Mouse (Mus musculus) heart, adult 8-10 months (tissue): ENCODE results near the gene Prdm10. TPM values are rescaled to one million over a fixed set of nuclear protein-coding genes. Genes with fewer than 3 reads are reported as not detected.

ENCODE experiments used
- DNase-seq: peaks from one replicate; pipeline ENCODE4 v3.0.0; 2022; ENCODE audit warnings: low spot score
- total RNA-seq, 4 experiments: library from RNA; stranded (reverse); gene quantifications; 2 replicates each; pipeline ENCODE4 v1.2.4; 2022

Gene Prdm10
- total RNA-seq, 4 experiments from 2014 or later: 4.4 to 6.2 (median 5.2) TPM

DNA sequence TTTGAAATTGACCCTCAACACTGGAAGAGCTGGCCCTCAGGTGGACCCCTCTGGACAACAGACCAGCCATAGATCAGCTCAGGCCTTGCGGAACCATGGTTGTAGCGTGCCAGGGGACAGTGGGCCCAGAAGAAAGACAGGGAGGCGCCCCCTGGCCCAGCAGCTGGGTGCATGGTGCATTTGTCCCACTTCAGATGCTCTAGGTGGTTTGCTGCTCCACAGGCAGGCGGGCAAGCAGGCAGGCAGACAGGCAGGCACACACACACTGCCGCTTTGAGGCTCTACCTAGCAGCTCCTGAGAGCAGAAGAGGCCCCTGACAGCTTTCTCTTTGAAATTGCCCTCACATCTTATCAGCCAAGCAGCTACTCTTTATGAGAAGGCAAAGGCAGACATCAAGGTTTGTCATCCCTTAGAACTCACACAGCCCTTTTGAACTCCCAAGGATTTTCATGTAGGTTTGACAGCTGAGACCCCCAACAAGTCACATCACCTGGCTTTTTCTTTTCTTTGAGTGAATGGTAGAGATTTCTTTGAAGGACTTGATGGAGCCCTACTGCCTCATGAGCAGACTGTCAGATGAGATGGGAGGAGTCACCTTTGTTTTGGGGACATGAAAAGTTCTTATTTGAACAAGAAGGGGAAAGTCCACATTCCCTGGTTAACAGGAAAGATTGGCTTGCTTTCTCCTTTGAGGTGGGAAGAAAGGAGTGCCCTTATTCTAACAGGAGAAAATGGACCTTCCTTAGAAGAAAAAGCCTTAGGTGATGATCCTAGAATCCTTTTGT, 21.4 kb downstream of the Prdm10 start:
- DNase-seq: no peak

DNA sequence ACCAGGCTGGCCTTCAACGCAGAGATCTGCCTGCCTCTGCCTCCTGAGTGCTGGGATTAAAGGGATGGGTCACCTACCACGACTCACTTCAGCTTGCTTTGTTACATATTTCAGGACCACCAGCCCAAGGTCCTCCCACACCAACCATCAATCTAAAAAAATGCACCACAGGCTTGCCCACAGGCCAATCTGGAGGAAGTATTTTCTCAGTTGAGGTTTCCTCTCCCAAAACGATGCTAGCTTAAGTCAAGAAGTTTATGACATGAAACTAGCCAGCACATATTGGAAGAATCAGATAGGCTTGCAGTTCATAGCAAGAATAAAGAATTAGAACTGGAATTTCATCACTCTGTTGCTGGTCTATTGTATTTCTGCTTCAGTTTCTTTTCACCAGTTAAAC, 24.0 kb downstream of the Prdm10 start:
- DNase-seq: no peak

DNA sequence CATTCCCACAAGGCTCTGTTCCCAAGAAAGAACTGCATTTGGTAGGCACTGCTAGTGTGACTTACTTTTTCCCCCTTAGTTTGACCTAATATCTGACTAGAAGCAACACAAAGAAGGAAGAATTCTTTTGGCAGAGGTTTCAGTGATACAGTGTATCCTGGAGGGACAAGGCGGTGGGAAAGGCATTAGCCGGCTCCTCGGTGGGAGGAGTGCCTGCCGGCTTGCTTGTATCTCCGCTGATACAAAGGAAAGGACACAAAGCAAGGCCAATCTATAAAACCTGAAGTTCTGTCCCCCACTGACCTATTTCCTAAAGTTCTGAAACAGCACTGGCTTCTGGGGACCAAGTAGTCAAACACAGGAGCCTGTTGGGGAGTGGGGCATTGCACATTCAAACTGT, 24.8 kb downstream of the Prdm10 start:
- DNase-seq: no peak

DNA sequence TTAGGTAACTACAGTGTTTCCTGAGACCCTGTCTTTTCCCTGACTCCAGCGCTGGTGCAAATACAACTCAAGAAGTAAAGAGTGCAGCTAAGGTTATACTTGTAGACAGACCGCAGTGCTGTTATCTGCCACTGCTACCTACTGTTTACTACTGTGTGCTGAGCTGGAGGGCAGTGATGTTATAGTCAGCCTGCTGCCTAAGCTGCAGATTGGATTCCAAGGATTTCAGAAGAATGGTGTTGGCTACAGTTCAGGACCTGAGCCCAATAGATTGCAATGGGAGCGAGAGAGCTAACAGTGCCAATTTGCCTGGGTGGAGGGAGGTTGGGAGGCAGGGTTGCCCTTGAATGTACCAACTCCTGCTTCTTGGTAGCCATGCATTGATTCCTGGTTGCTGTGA, 25.5 kb downstream of the Prdm10 start:
- no peak for DNase-seq

DNA sequence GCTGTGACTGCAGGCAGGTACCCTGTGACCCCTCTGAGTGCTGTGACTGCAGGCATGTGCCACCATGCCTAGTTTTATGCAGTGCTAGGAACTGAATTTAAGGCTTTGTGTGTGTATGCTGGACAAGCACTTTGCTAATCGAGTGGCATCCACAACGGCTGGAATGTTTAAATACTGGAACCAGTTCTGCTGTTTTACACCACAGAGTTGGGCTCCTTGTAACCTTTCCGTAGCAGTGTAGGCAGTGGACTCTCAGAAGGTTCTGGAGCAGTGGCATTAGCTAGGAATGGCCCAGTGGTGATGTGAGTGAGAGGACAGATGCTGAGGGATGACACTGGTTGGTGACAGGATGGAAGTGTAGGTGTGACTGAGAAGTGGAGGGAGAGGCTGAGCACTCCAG, 26.9 kb downstream of the Prdm10 start:
- no peak for DNase-seq

DNA sequence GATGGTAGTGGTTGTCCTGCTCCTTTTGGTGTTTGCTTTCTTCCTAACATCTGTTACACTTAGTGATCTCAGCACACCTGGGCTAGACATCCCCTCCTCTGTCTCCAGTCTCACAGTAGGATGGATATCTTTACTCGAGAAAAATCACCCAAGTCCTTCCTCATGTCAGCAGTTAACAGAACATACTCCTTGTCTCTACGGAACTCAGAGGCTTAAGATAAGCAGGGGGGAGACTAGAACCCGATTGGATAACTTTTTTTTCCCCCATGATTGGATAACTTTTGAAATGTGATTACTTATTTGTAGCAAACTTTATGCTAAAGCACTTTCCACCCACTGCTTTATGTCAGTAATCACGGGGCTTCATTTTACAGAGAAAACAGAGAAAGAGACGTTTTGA, 28.7 kb downstream of the Prdm10 start:
- DNase-seq: no peak

DNA sequence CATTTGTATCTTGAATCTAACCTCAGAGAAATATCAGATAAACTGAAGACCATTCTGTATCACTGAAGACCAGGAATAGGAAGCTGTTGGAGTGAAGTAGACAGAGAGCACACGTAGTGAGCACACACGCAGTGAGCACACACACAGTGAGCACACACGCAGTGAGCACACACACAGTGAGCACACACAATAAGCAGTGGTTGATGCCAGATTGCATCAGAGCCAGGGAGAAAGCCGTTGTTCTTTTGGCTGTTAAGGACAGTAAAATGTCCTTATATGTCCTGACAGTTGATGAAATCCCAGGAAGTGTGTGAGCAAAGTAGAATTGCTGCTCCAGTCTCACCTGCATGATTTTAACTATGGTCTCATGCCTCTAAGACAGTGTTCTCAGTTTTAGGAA, 30.3 kb downstream of the Prdm10 start:
- no peak for DNase-seq

DNA sequence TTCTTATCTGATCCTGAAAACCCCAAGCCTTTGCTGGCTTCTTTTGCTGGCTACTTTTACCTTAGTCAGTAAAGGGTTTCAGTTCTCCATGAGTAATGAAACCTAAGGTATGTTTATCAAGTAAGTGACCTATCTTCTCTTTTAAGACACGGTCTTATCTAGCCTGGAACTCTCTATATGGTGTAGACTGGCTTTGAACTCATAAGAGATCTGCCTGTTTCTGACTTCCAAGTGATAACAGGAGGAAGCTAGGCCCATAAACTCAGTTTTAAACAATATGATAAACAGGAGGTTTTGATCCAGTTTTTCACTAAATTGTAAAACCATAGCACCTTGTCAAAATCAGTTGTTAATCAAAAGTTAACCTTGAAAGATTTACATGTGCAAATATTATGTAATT, 33.5 kb downstream of the Prdm10 start:
- no peak for DNase-seq

DNA sequence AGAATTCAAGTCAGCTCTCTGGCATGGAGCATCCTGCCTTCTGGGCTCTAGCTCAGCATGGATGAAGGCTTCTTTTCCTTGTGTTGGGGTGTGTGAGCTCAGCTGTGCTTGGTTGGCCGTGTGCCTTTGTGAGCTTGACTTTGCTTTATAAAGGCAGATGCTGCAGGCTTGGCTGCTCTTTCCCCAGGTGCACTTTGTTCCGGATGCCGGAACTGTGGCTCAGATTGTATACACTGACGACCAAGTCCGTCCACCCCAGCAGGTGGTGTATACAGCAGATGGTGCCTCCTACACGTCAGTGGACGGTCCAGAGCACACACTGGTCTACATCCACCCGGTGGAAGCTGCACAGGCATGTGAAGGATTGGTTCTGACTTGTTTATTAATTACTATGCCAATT, 35.6 kb downstream of the Prdm10 start:
- DNase-seq: no peak

DNA sequence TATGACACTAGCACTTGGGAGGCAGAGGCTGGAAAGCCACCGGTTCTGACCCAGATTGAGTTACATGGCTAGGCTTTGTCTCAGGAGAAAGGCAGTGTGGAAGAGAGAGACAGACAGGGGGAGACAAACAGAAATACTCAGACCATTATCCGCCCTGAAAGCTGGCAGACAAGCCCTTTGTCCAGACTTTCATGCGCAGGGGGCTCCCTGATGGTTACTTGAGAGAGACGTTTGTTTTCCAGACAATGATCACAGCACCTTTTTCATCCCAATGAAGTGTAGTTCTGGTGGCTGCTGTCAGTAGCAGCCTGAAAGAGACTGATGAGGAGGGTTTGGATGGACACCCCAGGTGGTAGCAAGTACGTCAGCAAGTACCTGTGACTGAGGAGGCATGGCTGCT, 38.6 kb downstream of the Prdm10 start:
- DNase-seq: no peak

DNA sequence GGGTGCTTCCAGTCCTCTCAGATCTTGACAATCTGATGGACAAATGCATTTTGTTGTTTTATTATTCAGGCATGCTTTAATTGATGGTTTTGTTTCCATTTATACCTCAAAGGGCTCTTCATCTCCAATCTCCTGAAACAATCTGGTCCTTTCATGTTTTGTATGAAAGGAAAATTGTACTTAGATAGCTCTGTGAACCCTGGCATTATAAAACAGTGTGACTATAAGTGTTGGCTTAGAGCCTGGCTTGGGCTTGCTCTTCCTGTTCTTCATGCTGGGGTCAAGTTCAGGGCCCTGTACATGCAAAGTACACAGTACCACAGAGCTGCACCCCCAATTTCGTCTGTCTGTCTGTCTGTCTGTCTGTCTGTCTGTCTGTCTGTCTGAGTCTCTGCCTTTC, 40.4 kb downstream of the Prdm10 start:
- no peak for DNase-seq

DNA sequence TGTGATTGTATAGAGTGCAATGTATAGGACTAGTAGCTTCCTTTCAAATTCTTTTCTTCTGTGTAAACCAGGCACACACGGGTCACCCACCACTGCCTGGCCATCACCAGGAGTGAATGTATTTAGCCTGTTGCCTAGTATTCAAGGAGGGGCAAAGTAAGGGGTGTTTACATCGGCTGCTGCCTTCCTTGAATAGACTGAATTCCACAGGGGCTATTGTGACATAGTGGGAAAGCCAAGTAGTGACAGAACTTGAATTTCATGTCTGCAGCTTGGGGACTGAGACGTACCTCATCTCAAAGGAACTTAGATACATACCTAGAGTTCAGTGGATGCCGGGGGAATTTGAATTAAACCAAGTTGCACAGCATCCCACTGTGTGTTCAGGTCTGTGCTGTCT, 41.2 kb downstream of the Prdm10 start:
- no peak for DNase-seq

DNA sequence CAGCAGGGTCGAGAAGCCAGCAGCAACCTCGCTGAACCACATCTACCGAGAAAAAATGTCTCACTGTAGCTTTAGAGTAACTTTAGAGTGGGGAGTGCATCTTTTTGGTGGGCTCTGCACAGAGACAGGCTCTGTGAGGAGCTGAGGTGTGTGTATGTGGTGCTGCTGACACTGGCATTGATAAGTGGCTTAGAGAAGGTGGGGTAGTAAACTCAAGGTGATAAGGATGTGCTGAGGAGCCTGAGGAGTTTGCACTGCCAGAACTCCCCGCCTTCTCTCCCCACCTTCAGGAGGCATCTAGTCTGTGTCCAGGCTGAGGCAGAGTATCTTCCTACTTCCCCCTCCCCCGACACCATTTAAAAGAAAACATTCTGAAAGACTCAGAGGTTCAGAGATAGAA, 41.8 kb downstream of the Prdm10 start:
- no peak for DNase-seq

DNA sequence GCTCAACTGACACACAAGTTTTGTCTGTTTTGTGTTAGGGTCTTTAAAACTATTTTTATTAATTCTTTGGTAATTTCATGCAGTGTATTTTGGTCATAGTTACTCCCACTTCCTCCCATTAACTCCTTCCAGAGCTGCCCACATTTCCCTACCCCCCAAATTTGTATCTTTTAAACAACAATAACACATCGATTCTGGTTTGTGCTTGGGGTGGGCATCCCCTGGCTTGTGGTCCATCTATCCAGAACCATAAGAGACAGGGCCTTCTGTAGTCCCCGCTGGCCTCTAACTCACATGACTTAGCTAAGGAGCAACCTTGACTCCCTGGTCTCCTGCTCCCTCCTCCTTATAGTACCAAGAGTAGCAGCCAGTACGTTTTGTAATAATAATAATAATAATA, 50.5 kb downstream of the Prdm10 start:
- no peak for DNase-seq

DNA sequence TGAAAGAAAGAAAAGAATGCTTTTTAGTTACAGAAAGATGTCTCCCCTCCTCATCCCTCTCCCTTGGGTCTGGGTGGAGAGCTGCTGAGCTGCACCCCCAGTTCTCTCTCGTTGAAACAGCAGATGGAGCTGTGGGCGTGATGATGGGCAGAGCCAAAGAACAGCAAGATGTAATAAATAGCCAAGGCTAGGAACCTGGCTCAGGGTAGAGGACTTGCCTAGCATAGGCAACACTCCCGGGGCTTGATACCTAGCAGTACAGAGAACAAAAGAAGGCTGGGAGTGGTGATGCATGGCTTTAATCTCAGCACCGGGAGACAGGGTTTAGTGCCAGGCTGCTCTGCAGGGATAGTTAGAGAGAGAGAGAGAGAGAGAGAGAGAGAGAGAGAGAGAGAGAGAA, 50.9 kb downstream of the Prdm10 start:
- no peak for DNase-seq

DNA sequence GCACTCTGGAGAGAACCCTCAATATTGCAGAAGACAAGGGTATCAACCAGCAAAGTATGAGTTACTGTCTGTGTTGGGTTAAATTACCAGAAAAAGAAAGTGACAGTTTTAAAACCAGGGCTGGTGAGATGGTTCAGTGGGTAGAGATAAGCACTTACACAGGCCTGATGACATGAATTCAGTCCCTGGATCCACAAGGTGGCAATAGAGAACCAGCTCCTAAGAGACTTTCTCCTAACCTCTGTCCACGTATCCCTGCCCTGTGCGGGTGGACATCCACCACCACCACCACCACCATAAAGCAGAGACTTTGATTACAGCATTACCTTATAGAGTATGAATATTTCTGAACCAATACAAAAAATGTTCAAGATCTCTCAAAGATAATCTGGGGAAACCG, 51.6 kb downstream of the Prdm10 start:
- no peak for DNase-seq

DNA sequence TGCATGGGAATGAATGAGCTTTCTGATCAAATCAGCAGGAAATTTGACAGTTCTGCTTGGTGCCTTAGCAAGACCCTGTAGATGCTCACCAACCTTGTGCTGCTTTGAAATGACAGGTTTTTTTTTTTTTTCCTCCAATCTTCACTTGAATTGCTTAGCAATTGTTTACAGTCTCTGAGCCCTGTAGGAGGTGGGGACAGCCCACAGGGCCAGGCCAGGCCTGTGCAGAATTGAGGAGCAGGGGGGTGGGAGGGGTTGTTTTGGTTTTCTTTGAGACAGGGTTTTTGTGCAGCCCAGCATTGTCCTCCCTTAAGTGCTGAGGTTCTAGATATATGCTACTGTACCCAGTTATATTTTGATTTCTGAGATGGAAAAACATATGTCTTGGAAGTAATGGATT, 52.5 kb downstream of the Prdm10 start:
- no peak for DNase-seq

DNA sequence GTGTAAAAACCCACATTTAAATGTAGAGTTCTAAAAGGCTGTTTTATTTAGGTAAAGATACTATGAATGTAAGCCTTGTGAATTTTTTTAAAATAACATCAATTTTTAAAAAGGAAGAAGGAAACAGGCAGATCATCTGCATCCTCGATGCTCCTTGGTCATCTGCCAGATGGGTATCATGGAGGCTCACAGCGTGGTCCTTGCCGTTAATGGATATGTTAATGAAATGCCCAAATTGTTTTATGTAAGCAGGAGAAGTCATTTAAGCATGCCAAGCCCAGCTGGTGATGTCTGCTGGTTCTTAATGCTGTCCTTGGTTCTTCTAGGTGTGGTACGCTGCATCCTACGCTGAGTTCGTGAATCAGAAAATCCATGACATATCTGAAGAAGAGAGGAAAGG, 54.7 kb downstream of the Prdm10 start:
- no peak for DNase-seq

DNA sequence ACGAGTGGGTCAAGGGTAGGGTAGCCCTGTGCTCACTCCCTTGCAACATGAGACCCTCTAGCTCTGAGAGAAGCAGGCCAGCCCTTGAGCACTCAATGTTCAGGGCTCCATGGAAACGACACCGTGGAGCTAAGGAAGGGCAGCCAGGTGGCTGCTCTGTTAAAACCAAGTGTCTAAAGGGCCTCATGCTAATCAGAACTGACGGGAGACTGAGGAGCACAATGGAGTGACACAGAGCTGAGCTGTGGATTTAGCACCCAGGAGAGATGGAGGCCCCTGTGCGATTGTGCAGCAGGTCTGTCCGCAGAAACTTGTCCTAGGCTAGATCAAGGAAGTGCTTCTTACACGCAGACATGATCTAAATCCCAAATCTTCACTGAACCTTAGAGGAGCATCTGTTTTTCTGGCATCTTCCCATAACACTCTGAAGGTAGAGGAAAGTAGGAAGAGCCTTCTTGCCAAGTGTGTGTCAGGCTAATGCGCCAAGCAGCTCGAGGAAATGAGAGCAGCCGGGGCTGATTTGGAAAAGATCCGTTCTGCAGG, 64.0 kb downstream of the Prdm10 start:
- peak; percentile 23 for DNase-seq

DNA sequence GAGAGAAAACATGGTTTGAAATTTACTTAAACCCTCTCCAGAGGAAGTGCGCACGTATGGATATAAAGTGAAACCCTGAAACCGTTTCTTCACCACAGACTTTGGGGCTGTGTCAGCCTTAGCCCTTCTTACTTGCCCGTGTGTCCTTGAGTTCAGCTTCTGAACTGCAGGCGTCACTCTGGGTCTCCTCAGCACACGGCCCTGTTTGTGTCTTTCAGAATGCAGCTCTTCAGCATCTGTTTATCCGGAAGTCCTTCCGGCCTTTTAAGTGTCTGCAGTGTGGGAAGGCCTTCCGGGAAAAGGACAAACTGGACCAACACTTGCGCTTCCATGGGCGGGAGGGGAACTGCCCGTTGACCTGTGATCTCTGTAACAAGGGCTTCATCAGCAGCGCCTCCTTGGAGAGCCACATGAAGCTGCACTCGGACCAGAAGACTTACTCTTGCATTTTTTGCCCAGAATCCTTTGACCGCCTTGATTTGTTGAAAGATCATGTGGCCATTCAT, 66.3 kb downstream of the Prdm10 start:
- no peak for DNase-seq

DNA sequence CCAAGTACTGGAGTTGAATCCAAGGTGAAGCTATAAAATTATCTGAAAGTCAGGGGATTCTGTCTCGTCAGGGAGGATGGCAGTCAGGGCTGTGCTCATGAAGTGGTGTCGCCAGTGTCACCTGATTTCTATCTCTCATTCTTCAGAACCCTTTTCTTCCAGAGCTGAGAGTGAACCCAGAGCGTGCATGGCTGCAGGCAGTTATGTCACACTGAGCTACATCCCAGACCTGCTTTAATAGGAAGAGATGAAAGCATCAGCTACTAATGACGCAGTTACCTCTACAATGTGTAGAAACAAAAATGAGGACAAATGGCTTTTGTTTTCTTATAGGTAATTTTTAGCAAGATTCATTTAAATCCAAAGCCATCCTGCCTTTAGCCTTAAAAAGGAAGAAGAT, 68.1 kb downstream of the Prdm10 start:
- no peak for DNase-seq

DNA sequence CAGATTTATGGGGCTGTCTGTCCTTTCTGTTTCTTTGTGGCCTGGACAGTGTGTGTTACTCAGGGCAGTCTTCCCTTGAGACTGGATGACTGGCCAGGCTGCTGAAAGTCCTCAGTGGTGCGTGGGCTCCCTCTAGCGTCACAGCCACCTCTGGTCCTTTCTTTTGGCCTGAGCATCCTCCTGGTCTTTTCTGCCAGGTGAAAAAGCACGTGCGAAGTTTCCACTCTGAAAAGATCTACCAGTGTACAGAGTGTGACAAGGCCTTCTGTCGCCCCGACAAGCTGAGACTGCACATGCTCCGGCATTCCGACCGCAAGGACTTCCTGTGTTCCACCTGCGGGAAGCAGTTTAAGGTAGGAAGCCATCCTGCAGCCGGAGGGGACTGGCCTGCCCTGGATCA, 68.6 kb downstream of the Prdm10 start:
- DNase-seq: peak; percentile 46

DNA sequence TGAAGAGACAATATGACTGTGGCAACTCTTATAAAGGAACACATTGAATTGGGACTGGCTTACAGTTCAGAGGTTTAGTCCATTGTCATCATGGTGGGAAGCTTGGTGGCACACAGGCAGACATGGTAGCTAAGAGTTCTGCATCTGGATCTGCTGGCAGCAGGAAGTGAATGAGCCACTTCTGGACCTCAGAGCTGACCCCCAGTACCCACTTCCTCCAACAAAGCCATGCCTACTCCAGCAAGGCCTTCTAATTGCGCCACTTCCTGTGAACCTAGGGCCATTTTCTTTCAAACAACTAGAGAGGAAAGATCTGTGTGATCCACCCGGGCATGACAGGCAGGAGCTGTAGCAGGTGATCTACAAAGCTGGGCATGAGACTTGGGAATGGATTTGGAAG, 72.4 kb downstream of the Prdm10 start:
- DNase-seq: no peak

DNA sequence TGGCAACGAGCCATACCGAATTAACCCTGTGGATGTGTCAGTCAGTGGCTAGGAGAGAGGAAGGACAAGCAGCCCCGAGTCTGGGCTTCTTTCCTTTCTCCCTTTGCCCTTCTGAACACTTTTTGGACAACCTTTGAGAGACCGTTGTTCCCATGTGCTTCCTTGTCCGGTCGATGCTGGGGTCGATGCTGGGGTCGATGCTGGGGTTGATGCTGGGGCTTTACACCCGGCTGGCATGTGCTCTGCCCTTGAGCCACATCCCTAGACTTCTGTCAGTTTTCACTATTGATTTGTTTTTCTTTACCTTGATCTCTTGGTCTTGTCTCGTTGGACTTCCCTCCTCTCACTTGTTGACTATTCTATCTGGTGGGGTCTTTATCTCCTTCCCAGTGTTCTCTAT, 73.2 kb downstream of the Prdm10 start:
- DNase-seq: no peak
